Mouse (Mus musculus) adrenal gland, postnatal 14 days (tissue): ENCODE data around the gene C5ar1. TPM values are rescaled to one million over a fixed set of nuclear protein-coding genes. Genes with fewer than 3 reads are reported as not detected.
"Not testable (repeated sequence)": the region's sequence is repeated elsewhere in the genome, so short reads cannot be mapped to it uniquely, and the experiment has no call there.

ENCODE experiments used
- DNase-seq: peaks from one replicate; pipeline ENCODE4 v3.0.0; 2021; ENCODE audit warnings: mixed read lengths
- total RNA-seq: library from RNA; stranded (reverse); gene quantifications from 2 replicates; pipeline ENCODE4 v1.2.3, GENCODE M21; 2021

The C5ar1 gene
- total RNA-seq, 1 experiment from 2014 or later, result 3.3 TPM

DNA sequence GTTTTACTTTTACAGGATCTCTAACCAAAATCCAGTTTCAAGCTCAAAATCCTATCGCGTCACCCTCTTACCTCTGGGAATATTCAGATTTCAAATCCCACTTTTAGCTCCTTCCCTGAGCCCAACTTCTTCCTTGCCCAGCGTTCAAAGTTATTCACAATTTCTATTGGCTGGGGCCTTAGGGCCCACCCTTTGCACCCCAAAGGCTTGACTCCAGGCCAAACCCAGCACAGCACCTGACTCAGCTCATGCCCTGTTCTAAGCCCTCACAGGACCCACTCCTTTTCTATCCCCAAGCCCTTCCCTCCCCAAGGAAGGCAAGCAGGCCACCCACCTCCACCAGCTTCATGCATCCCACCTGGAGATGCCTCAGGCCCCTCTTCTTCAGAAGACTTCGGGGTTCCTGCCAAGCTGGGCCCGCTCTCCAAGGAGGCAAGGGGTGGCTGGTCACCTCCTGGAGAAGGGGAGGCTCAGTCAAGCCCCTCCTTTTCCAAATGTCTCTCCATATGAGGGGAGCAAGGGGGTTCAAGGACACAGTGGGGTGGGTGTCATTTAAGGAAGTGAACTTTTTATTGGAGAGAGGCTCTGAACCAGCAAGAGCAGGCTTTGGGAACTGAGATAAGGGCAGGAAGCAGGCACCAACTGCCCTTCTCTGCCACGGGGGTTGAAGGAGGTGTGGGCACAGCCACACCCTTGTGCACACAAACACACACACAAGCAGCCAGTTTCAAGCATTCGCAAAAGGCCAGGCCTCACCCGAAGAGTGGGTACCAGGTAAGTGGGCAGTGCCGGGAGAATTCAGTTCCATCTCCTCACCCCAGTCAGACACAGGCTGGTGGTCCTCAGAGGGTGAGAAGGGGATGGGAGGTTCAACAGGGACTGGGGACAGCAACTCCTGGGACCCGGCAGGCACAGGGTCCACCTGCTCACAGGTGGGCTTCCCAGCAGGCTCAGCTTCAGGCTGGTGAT, 15.9 kb upstream of the C5ar1 start:
- DNase-seq, result peak; percentile 12

GRCm38 (mm10) chr7:16273766-16274140, 14.4 kb upstream of the C5ar1 start:
- peak; percentile 80 for DNase-seq

- DNase-seq, result peak; percentile 94
Measured at GRCm38 (mm10) chr7:16273081-16273765, 13.9 kb upstream of the C5ar1 start, which contains the start of gene Inafm1. Inafm1 (minus strand) TSS chr7:16273617.

- DNase-seq, result peak; percentile 90
Measured at GRCm38 (mm10) chr7:16272681-16273080, 13.3 kb upstream of the C5ar1 start.

- no peak for DNase-seq
Measured at GRCm38 (mm10) chr7:16271139-16271538, 11.8 kb upstream of the C5ar1 start.

DNA sequence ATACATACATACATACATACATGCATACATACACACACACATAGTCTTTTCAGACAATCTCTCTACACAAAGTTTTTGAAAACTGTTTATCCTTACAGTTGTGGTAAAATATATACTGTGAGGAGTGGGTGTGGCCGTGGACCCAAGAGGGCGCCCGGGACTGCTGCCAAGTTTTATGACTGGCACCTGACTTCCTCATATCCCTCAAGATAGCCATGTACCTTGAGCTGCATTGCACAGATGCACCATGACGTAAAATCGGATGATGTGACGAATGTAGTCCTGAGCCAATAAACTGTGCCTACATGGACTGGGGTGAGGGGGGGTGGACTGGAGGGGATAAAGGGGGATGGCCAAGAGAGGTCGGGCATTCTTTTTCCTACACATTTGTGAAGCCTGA, 7.3 kb upstream of the C5ar1 start:
- DNase-seq, result not testable (repeated sequence)

DNA sequence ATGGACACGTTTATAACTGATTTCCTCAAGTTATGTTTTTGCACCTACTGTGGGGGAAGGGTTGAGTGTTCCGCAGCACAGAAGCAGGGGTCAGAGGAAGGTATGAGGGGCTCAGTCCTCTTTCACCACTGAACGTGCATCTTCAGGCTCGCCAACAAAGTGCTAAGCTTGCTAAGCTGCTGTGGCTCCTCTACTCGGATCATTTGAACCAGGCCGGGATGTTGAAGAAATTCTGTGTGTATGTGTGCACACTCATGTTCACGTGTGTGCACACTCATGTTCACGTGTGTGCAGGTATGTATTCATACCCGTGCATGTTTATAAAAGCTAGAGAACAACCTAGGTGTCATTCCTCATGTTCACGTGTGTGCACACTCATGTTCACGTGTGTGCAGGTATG, 6.5 kb upstream of the C5ar1 start:
- no peak for DNase-seq

GRCm38 (mm10) chr7:16263843-16264242, 4.5 kb upstream of the C5ar1 start:
- no peak for DNase-seq

DNA sequence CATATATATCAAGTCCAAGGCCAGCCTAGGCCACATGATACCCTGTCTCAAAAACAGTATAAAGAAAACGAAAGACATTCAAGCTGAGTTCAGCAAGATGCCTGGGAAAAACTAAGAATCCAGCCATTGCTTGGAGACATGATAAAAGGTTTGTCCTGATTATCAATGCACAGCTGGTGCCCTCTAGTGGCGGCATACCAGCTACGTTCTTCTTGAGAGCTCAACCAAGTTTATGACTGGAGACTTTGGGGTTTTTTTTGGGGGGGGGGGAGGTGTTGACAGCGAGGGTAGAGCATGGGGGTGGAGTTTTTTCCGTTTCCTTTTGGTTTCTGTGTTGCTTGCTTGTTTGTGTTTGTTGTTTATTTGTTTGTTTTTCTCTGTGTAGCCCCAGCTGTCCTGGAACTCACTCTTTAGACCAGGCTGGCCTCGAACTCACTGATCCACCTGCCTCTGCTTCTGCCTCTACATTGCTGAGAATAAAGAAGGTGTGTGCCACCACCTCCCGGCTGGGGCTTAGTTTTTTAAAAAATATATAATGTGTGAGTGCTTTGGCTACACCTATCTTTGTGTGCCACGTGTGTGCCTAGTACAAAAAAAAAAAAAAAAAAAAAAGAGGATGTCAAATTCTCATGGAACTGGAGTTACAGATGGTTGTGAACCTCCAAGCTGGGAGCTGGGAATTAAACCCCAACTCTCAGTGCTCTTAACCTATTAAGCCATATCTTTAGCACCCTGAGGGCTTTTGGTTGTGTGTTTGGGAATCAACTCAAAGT, 3.9 kb upstream of the C5ar1 start:
- peak; percentile 87 for DNase-seq

DNA sequence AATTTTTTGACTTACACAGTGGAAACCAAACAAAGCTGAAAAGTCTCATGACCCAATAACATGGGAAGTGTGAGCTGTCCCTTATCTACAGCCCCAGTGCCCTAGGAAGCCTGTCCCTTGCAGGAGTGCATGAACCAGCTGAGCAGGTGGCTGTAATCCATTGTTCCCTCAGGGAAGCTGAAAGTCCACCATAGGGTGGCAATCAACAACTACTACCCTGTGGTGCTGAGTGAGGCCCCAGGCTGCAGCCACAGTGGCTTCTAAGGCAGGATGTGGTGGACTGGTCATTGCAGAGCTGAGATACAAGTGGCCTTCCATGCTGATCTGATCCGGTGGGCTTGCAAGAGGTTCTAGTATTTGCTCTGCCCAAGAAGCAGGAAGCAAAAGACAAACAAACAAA, 1.8 kb upstream of the C5ar1 start:
- no peak for DNase-seq

DNA sequence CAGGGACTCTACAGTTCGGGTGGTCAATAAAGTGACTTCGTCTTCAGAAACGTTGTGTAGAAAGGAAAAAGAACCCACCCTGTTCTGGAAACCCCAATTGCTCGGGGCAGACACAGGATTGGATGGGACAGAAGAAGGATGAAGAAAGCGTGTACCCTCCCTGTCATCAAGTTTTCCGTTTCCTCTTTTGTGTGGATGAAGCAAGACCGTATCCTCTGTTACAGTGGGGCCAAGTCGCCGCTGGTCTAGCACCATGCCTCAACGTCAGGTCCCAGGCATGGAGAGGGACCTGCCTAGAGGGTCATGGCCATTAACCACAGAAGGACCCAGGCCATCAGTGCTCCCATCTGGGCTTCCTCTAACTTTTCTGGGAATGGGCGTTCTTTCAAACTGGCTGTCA, 1.5 kb downstream of the C5ar1 start:
- no peak for DNase-seq

- DNase-seq, result not testable (repeated sequence)
Measured at GRCm38 (mm10) chr7:16255963-16256362, 3.4 kb downstream of the C5ar1 start.

DNA sequence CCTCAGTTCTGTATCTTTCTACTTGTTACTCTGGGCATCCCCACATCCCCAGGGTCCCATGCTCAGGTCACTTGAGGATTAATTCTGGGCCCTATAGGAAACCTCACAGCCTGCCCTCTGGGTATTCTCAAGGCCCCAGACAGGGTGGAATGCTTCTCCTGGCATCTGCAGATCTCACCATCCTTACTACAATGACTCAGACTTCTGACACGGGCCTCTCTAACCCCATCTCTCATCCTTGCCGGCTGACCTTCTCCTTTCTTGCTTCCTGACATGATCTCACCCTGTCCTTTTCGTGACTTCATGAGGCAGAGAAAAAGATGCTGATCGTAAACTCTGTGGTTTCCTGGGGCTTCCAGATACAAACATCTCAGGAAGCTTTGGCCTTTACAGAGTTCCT, 5.1 kb downstream of the C5ar1 start:
- DNase-seq, result peak; percentile 45

DNA sequence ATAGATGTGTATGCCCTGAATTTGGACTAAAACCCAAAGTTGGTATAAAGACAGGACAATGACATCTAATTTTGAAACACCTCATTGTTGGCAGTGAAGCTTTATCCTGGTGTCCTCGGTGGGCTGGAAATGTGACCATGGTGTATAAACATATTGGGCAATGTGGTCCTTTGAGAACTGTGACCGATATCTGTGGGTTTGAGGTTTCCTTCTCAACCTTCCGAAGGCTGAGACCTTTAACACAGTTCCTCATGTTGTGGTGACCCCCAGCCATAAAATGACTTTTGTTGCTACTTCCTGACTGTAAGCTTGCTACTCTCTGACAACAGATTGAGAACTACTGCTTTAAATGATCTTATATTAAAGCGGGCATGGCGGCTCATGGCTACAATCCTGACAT, 8.7 kb downstream of the C5ar1 start:
- no peak for DNase-seq

GRCm38 (mm10) chr7:16245958-16246357, 13.4 kb downstream of the C5ar1 start:
- DNase-seq, result no peak

DNA sequence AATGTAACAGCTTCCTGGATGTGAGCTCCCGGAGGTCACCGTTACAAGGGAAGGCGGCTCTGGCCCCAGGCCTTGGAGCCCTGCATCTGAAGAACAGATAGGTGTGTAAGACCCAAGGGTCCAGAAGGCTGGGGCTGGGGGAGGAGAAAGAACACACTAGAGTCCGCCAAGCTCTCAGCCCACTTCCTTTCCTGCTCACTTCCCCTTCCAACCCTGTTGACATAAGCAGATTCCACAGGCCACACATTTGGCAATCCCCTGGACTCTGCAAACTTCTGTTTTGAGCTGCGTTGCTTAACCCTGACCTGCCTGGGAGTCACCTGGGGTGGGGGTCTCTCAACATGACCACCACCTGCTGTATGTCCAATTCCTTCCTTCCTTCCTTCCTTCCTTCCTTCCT, 15.3 kb downstream of the C5ar1 start, which contains the start of gene C5ar2:
TSS of gene C5ar2 (minus strand) at position 88 of the 400 bp plus-strand sequence.
- no peak for DNase-seq

GRCm38 (mm10) chr7:16242198-16242597, 17.1 kb downstream of the C5ar1 start:
- DNase-seq, result no peak

- DNase-seq, result no peak
Measured at GRCm38 (mm10) chr7:16241787-16242186, 17.6 kb downstream of the C5ar1 start.

DNA sequence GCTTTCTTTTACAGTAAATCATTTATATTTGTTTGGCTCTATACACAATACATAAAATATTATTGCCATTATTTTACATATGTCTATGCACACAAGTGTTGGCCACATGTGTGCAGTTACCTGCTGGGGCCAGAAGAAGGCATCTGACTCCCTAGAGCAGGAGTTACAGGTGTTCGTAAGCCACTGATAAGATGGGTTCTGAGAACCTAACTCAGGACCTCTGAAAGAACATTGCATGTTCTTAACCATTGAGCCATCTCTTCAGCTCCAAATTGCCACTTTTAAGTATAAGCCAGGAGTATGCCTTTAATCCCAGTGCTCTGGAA, 18.4 kb downstream of the C5ar1 start:
- DNase-seq, result no peak

- no peak for DNase-seq
Measured at GRCm38 (mm10) chr7:16240281-16240977, 18.9 kb downstream of the C5ar1 start.

DNA sequence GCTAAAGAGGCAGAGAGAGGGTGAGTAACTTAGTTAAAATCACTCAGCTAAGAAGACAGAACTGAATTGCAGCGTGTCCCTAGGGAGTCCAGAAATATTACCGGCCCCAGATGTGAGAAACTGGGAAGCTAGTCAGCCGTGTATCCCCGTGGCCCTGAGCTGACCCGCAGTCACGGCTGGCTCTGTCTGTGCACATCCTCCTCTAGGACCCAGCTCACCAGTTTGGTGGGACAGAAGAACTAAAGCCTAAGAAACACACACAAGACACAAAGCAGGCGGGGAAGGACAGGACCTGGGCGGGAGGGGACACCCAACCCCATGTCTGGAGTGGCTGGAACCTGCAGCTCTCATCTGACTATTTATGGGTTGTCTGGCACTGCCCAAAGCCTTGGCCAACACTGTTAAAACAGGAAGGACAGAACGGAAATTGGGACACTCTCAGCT, 19.8 kb downstream of the C5ar1 start:
- peak; percentile 53 for DNase-seq

DNA sequence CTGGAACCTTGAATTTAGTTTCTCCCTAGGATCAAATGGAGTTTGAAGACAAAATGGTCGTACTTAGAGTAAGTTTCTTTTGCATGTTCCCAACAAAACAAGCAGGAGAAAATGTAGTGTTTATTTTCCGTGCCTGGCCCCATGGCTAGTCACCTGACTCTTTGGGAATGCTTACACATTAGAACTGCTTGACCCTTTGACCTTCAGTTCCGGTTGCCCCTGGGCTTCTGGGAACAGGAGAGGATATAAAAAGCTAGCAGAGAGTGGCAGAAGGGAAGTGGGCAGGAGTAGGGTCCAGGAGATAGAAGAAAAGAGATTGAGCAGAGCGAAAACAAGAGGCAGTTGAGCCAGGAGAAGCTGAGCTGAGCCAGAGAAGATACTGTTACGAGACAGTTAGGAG, 29.5 kb downstream of the C5ar1 start:
- no peak for DNase-seq
